Mouse (Mus musculus) thymus, adult 2 months (tissue): ENCODE results near the gene Theg.

Experiments used
- CTCF ChIP-seq: fragments of 200-500 bp; IDR thresholded peaks from 2 replicates; pipeline ENCODE4 v1.5.1; 2012; ENCODE audit warnings: mild to moderate bottlenecking, control low read depth, low read length, moderate library complexity, borderline replicate concordance; ENCODE audit not compliant: control insufficient read depth, poor library complexity, insufficient read depth; ENCODE audit errors: extremely low read depth
- POLR2A ChIP-seq: fragments of 200-500 bp; IDR thresholded peaks from 2 replicates; pipeline ENCODE4 v1.6.1; 2012; ENCODE audit warnings: mild to moderate bottlenecking, low read length, control low read depth, moderate library complexity; ENCODE audit not compliant: control insufficient read depth, poor library complexity, insufficient read depth; ENCODE audit errors: extremely low read depth

DNA sequence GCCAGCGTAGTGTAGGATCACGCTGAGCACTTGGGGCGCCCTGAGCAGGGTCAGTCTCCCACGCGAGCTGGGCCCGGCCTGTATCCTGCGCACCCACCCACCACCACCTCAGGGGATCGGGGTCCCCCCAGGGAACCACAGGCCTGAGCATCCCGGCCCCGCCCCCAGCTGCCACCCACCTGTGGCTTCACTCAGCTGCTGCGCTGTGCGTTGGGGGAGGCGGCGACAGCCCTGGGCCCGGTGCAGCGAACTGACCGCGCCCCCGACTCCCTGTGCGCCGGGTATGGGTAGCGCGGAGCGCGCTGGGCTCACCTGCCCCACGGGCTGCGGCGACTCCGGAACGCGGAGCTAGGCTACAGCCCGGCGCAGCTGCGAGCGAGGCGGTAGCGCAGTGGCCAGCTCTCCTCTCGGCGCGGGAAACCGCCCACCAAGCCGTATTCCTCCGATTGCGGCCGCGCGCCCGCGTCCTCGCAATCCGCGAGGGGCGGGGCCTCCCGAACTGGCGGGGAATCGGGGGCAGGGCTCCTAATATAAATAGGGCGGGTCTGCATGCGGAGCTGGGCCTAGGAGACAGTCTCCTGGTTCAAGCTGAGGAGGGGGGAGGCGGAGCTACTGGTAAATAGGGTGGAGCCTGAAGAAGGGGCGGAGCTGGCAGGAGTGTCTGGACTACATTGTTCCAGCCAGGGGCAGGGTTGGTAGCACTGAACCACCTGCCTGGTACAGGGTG, 26.6 kb upstream of the Theg start, which contains the start of gene C2cd4c:
- TF ChIP-seq POLR2A (no peak), CTCF (no peak)
